Comparison of ENCODE assay signal across 7 mouse cellular contexts in the genomic region with DNA sequence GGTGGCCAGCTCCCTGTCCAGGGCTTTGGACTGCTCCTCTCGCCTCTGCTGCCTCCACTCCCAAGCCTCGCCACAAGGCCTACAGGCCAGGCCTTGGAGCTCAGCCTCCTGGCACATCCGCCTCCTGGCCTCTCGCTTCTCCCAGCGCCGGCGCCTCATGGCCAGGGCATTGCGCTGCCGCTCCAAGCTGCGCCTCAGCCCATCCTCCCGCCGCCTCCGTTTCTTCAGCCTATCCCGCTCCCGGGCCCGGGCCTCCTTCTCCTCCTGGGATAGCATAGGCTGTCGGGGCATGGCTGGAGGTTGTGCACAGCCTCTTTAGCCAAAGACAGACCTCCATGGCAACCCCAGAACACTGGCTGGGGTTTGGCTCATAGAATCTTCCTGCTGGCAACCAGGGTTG. TPM values are rescaled to one million over a fixed set of nuclear protein-coding genes. Genes with fewer than 3 reads are reported as not detected.
DNase-seq lines count a peak whose midpoint lies in the region; ATAC-seq lines count a peak whose summit lies in the region.

No protein-coding gene starts in this region.

- WGBS in neural tube, embryonic 14.5 days = 85% methylated on average over 17 of the region's 17 CpGs

- peak overlapping the region; percentile 94 for H3K27ac ChIP-seq in neural tube, embryonic 14.5 days (ENCODE audit: low read depth, low read length)

- peak; percentile 55 for DNase-seq in ovary, postnatal 36 days (ENCODE audit: low spot score)
- no peak for DNase-seq in ovary, postnatal 10 days (ENCODE audit: low spot score)
- peak; percentile 84 to 89 for DNase-seq in cerebellum, postnatal 10 days
- peak; percentile 42 to 45 for DNase-seq in gastrocnemius, postnatal 36 days
- no peak for DNase-seq in Muller cell, postnatal 12 days (ENCODE audit: inconsistent ontology term)

- intact Hi-C loops in gastrocnemius, postnatal 36 days (cut with DNase I) = no loop called here

- peak overlapping the region; percentile 97 for H3K4me2 ChIP-seq in neural tube, embryonic 14.5 days (ENCODE audit: low read depth, low read length)

- ATAC-seq in neural tube, embryonic 14.5 days (ENCODE audit: low read depth) = no peak
- ATAC-seq in monocyte, adult 5-6 weeks (replicated peaks; ENCODE audit: insufficient number of reproducible peaks, low FRiP score, low TSS enrichment, poor library complexity, severe bottlenecking) = no peak

- H3K9ac ChIP-seq in neural tube, embryonic 14.5 days (replicated peaks; ENCODE audit: low read depth, low read length) = peak overlapping the region; percentile 21; the same call in 1 of the 2 replicates

- no peaks in the 10 kb centered on the region for H3K27me3 ChIP-seq in neural tube, embryonic 14.5 days (ENCODE audit: control insufficient read depth, insufficient read depth, low read length)

- H3K4me3 ChIP-seq in neural tube, embryonic 14.5 days (ENCODE audit: low read depth, low read length) = peak overlapping the region; percentile 13; the same call in 1 of the 2 replicates

- no peaks in the 10 kb centered on the region for H3K9me3 ChIP-seq in neural tube, embryonic 14.5 days (ENCODE audit: control insufficient read depth, low read length)

- H3K36me3 ChIP-seq in neural tube, embryonic 14.5 days (ENCODE audit: control insufficient read depth, insufficient read depth, low read length) = peaks cover 36% of the 10 kb centered on the region

- peaks cover 25% of the 10 kb centered on the region for H3K4me1 ChIP-seq in neural tube, embryonic 14.5 days (ENCODE audit: control insufficient read depth, insufficient read depth, low read length)

RNA-seq across cellular contexts. Expression of a gene that starts 13.7 kb away (rescaled TPM):
- total RNA-seq in gastrocnemius, postnatal 36 days (2021) = 100 to 1,000 TPM; 121 to 128 TPM
- polyA plus RNA-seq in neural tube, embryonic 14.5 days (2014; fragmentation: Nextera tagmentation; extraction: Ambion mirVana) = 68.5 and 72.5 TPM in 2 replicates
- 91.4 to 168 TPM (median 101 TPM) in 3 replicates for total RNA-seq in monocyte, adult 5-6 weeks (2017)

RNA-seq across cellular contexts. Expression of a gene that starts 21.3 kb away (rescaled TPM):
- total RNA-seq in gastrocnemius, postnatal 36 days (2021) = 1 to 10 TPM; 6.0 to 6.4 TPM
- polyA plus RNA-seq in neural tube, embryonic 14.5 days (2014; fragmentation: Nextera tagmentation; extraction: Ambion mirVana) = 8.2 and 12.7 TPM in 2 replicates
- 4.0 to 18.6 TPM (median 6.7 TPM) in 3 replicates for total RNA-seq in monocyte, adult 5-6 weeks (2017)

RNA-seq across cellular contexts. Expression of a gene that starts 21.4 kb away (rescaled TPM):
- 1 to 10 TPM; 1.9 to 2.7 TPM for total RNA-seq in gastrocnemius, postnatal 36 days (2021)
- polyA plus RNA-seq in neural tube, embryonic 14.5 days (2014; fragmentation: Nextera tagmentation; extraction: Ambion mirVana) = 15.8 and 18.8 TPM in 2 replicates
- total RNA-seq in monocyte, adult 5-6 weeks (2017) = 8.3 to 21.1 TPM (median 12.8 TPM) in 3 replicates

Comparison
In these comparisons a context has a peak if more than half of its experiments do, and no peak if none do; other contexts are left out.
1. DNase-seq: peak in ovary, postnatal 36 days (single experiment), cerebellum, postnatal 10 days (2 of 2) and gastrocnemius, postnatal 36 days (2 of 2); none in ovary, postnatal 10 days (single experiment) and Muller cell, postnatal 12 days (single experiment).